Mouse (Mus musculus): ENCODE measurements at regions not wholly inside any gene's neighbourhood (a gene's known extent, or its start where the extent isn't known, plus 50 kb on each side); places are given as distances from the start of the nearest gene placed in this dataset.

DNA sequence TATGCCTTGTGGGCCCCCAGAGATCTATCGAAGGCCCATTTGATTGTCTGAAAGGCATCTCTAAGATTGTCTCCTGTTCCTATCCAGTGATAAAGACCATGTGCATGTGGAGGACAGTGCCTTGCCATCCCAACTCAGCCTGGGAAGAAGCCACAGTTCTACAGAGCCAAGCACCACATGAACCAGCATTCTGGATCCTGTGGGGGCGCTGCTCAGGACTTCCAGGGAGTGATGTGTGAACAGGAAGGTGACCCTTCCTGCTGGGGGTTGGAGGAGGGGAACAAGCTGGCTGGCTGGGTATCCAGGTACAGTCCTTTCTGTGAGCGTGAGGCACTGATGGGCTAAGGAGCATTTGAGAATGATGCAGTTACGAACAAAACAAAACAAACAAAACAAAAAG, 163.8 kb downstream of the Gm26897 start:
- DNase-seq (ENCODE audit: low spot score): no peak

DNA sequence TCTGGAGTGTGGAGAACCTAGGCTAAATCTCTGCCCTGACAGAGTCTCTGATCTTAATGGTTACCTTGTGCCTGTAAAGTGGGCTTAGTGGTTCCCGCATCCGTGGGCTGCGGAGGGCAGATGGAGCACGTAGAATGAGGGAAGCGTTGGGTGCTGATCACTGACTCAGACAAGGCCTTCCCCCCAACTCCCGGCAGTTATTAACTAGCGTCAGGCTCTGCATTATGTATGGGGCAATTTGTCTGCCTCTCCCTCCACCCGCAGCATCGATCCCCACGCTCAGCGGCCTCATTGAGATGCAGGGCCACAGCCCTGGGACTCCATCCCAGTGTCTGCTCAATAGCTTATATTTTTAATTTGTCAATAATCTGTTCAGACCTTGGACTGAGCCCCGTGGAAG, 164.8 kb downstream of the Gm26897 start:
- DNase-seq (ENCODE audit: low spot score): no peak

DNA sequence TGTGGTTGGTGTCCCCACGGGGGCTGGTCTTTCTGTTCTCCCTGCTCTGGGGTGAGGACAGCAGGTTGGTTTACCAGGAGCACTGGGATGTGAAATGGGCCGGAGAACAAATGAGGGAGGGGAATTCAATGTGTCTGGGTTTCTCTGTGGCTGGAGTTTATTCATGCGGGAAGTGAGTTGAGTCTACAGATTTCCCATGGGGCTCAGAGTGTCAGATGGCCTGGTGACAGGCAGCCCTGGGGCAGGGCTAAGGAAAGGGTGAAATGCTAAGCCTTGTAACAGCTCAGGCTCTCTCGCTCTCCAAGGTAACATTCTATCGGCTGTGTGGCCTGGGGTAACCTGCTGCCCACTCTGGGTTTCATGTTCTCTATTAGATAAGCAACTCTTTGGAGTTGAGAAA, 167.5 kb downstream of the Gm26897 start:
- DNase-seq (ENCODE audit: low spot score): no peak

DNA sequence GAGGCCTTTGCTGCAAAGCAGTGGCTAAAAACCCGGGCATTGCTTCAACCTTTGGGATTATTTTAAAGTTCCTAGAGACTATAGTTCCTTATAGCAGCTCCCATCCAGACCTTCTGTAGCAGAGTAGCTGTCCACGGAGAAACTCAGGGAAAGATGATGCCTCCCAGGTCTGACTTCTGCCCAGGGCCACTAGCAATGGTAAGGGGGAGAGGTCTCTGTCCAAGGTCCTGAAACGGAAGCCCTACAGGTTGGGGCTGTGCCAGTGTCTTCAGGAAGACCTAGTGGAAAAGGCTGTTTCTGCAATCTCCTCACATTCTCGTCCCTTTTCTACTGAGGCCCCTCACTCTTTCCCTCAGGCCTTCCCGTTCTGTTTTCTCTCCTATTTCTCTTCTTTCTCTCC, 168.0 kb downstream of the Gm26897 start:
- peak; percentile 27 for DNase-seq (ENCODE audit: low spot score)

DNA sequence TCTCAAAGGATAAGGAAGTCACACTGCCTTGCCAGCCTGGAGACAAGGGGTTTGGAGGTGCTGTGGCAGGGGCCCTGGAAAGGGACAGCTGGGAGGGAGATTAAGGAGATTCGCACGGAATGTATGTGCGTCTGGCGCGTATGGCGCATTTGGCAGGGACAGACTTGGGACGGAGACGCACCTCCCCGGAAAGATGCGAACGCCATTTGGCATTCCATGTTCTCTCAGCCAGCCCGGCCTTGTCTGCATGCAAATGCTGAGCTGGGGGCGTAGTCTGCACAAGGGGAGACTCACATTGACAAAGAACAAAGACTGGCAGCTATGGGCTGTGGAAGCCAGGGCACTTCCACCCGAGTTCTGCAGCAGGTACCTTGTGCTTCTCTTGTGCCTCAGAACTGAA, 174.4 kb downstream of the Gm26897 start:
- no peak for DNase-seq (ENCODE audit: low spot score)

DNA sequence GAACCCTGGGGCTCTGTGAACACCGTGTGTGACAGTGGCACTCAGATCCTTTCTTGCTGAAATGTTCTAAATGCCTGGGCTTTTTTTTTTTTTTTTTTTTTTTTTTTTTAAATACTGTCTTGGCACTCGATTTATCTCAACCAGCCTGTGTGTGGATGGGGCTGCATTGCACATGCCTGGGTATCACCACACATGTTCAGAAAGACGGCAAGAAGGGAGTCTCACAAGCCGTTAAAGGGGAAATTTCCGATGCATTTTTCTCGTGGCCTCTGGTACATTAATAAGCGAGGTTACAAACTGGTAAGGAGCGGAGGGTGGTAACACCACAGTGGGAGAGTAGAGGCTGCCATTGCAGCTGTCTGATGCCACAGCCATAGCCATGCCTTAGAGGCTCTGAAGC, 176.8 kb downstream of the Gm26897 start:
- no peak for DNase-seq (ENCODE audit: low spot score)

DNA sequence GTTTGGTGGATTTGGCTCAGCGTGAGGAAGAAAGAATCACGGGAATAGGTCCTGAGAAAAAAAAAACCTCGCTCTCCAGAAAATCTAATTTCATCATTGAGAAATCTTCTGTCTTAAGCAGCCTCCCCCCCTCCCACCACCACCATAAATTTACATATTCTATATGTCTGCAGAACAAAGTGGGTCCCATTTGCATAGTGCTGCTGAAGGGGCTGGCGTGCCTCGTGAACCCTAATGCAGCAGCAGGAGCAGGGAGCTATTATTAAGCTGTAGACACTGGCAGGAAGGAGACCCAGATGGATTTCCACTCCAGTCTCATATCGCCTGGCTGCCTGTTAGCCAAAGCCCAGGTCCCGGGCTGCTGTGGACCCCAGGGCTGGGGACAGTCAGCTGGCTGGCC, 179.6 kb downstream of the Gm26897 start:
- no peak for DNase-seq (ENCODE audit: low spot score)

DNA sequence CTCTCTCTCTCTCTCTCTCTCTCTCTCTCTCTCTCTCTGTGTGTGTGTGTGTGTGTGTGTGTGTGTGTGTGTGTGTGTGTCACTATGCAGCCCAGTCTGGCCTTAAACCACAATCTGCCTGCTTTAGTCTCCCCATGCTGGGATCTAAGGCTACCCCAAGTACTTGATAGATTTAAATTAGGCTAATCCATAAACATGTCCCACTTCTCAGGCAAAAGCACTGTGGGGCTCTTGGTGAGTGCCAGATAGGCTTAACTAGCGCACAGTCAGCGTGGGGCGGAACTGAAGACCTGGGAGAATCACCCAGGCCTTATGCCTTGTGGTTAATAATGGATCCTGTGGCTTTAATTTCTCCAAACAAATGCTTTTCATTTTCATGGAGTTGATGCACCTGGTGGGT, 180.6 kb downstream of the Gm26897 start:
- DNase-seq (ENCODE audit: low spot score): no peak

DNA sequence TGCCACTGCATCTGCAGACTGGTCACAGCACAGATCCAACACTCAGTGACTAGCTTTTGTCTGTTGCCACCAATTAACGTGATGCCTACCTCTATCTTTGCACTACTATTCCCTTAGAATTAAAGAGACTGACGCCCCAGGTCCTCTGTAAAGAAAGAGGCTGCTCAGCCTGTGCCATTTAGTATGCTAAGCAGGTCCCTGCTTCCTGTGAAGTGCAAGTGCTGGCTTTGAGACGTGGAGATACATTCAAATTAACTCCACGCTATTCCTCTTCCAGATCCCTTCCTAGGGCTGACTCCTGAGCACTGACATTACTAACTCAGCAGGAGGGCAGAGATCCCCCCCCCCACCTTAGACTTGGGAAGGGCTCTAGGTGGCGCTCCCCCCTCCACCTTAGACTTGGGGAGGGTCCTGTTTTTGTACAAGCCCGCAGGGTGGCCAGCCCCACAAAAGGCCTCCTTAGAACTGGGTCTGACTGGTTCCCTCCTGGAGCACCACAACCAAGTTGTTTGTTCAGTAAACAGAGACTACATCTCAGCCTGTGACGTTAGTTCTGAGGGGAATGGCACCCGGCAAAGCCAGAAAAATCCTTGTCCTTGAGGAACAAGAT, 184.0 kb downstream of the Gm26897 start:
- DNase-seq (ENCODE audit: low spot score): no peak

DNA sequence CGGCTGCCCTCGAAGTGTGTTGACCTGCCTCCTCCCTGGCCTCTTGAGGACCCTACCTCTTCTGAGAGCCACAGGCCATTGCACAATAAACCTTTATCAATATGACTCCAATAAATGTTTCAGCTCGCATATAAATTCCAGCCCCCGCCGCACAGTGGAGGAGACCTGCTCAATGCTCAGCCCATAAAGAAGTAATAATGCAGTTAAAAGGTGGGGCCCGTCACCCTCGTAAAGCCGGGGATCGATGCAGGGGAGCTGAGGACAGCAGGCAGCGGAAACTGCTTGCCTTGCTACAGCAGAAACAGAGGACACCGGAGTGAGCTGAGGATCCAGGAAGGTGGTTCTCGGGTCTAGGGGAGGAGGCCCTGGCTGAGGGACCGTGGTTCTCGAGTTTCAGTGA, 185.2 kb downstream of the Gm26897 start:
- no peak for DNase-seq (ENCODE audit: low spot score)

DNA sequence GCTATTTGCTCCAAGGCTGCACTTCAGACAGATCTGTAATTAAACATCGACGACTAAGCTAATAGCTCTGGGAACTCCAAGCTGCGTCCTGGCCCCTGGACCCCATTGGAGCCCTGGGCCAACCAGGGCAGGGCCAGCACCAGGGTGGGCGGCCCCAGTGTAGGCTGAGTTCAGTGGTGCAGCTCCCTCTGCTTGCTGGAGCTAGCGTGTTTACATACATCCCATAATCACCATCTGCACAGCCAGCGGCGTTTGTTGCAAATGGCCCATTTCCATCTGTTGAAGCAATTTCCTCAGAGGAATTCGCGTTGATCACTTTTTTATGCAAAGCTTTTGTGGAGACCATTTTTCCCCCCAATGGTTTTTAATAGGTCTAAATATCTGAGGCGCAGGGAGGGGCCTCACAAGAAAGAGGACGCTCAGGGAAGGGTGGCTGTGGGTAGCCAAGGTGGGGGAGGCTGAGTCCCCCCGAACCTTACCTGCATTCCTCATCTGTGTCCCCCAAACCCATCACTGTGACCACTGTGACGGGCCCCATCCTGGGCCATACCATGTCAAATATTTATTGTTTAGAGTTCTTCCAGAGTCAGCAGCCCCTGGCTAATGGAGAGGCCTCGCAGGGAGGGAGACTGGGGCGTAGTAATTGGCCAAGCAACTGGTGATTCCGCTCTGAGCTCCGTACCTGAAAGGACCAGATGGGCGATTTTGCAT, 189.4 kb downstream of the Gm26897 start:
- no peak for DNase-seq (ENCODE audit: low spot score)

DNA sequence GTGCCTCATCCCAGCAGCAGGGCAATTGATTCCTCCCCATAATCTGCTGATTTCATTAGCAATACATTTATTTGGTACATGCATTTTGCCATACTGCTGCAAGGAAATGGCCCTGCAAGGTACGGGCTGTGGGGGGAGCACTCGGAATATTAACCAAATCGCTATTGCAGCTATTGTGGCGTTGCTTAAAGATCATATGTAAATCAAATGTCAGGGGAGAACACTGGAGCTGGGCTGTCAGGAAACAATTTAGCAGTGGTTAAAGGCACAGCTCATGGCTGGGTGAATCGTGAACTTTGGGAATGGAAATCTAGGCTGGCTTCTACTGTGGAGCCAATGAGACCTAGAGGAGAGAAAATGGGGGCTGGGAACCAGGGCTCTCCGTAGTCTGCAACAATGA, 192.0 kb downstream of the Gm26897 start:
- DNase-seq (ENCODE audit: low spot score): no peak

DNA sequence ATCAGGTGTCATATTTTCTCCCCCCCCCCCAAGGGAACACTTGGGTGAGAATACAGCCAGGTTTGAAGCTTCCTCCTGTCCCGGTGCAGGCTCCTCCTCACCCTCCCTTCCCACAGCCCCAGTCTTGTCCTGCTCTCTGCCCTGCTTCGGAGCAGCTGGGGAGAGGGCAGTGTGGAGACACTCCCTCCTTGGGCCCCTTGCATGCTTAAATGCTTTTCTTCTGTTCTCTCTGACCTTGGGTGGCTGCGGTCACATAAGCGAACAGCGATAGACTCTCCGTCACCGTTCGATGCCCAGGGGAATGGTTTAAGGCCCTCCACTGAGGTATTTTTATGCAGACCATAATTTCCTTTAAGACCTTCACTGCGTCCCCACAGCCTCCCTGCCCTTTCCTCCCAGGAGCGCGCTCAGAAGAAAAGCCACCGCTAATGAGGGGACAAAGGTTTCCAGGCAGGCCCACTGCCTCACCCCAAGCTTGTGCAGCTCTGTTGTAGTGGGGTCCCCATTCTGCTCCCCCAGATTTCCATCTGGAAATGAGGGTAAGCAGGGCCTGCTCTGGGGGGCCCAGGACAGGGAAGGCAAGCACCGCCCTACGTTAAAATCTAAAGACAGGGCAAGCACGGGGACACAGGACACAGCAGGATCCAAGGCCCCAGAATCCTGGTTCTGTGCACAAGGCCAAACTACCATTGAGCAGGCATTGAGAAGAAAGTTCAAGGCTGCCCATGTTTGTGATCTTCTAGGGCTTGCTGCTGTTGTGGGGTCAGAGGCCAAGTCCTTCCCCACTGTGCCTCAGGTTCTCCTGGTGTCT, 195.7 kb downstream of the Gm26897 start:
- no peak for DNase-seq (ENCODE audit: low spot score)

DNA sequence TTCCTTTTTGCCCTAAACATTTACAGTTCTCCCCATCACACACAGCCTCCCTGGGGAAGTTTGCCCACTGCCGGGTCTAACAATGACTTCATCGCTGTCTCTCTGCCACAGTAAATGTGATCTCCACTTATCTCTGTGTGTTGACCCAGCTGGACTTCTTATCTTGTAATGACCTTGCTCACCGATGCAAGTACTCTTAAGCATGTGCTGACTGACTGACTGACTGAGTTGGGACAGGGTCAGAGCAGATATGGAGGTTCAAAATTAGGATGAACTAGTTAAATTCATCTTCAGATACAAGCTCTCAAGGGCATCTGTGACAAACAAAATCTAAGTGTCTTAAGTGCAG, 196.2 kb downstream of the Gm26897 start:
- no peak for DNase-seq (ENCODE audit: low spot score)

DNA sequence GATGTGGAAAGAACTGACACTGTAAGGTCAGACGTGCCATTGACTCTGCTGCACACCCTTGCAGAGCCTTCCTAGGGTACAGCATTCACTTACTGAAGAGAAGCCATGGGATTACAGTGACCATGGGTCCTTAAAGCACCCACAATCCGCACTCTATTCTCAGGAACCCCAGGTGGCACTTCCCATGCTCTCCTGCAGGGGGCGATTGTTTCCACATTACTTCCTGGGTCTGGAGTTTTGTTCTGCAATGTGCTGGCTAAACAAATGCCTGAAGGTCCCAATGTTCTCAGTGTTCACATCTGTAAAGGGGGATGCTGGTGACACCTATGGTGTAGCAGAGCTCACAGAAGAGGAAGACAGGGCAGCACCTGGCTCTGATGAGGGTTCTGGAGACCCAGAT, 198.0 kb downstream of the Gm26897 start:
- no peak for DNase-seq (ENCODE audit: low spot score)

DNA sequence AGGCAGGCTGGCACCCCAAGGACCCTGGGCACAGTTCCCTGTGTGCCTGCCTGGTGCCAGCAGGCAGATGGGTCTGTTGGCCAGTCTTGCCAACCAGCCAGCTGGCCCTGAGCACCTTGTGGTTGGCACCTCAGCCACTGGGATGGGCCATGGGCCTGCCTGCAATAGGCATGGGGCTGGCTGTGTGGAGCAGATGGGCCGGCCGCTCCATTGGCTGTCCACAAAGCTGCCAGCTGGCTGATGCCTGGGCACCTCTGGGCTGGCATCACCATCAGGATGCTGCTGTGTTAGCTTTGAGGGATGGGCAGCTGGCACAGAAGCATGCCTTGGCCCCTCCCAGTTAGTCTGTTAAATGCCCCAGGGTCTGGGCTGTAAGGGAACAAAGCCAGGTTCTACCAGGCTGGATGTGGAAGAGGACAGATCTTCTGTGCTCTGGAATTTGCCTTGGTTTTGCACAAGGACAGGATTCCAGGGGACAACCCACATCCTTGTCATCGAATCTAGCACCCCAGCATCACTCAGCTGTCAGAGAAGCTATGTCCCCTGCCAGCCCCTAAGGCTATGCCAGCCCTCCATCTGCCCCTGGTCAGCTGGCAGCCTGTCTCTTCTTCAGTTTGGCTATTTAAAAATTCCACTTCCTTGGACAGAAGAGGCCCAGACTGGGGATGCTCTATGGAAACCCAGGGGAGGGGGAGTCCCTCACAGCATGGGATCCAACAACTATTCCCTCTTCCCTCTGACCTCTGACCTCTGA, 201.8 kb downstream of the Gm26897 start:
- DNase-seq (ENCODE audit: low spot score): no peak

DNA sequence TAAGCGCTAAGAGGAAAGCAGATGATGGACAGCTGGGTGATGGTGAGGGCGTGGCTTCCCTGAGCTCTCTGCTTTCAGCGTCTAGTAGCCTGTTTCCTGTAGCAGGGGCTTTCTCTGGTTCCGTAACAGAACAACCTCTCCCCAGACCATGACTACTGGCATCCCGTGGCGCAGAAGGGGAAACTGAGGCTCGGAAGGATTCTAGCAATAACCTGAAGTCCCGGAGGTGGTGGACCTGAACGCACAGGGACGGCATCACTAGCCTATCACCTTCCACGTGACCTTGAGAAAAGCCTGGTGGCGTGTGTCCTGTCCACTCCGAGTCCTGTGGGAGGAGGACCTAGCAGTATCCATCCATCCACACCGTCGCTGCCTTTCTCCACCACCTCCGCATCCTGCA, 208.1 kb downstream of the Gm26897 start:
- DNase-seq (ENCODE audit: low spot score): no peak

DNA sequence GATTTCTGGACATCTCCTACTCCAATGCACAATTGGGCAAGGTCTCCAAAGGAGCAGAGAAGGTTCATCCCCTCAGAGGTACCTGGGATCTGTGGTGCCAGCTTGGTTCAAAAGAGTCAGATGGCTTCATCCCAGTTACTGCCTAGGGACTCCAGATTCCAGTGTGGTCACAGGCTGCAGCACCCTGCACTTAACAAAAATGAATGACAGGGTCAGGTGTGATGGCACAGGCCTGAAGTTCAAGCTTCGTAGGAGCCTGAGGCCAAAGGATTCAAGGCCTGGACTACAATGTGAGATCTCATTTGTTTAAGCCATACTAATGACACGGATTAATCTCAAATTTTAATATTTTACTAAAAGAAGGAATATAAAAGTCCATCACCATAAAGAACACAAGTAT, 209.1 kb downstream of the Gm26897 start:
- no peak for DNase-seq (ENCODE audit: low spot score)

DNA sequence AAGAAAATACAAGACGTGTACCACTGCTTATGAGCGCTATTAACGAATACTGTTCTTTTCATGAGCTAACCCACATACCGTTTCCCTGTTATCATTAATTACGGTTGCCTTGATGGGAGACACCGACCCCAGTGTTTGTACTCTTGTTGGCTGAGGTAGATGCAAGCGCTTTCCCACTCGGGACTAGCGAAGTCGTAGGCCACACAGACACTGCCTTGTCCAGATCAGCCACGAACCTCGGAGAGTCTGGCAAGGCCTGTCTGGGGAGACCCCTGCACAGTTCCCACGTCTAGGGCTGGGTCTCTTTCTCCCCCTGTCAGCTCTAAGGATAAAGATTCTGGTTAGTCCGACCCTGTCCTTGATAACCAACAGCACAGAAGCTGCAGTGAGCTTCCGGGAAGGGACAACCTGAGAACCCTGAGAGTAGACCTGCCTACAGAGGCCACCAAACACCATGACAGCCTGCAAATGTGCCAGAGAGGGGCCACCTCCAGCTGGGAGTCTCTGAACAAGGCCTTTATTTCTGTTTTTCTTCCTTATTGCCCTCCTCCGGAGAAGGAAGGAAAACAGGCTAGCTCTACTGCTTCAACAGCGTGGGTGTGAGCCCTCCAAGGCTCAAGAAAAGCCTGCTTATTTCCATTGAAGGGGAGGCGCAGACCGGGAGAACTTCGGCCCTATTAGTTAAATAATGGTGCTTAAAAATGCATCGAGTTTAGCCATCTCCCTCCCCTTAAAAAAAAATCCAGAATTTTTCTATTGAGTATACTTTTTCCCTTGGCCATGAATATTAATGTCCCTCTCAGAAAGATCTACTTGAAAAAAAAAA, 209.8 kb downstream of the Gm26897 start:
- no peak for DNase-seq (ENCODE audit: low spot score)

DNA sequence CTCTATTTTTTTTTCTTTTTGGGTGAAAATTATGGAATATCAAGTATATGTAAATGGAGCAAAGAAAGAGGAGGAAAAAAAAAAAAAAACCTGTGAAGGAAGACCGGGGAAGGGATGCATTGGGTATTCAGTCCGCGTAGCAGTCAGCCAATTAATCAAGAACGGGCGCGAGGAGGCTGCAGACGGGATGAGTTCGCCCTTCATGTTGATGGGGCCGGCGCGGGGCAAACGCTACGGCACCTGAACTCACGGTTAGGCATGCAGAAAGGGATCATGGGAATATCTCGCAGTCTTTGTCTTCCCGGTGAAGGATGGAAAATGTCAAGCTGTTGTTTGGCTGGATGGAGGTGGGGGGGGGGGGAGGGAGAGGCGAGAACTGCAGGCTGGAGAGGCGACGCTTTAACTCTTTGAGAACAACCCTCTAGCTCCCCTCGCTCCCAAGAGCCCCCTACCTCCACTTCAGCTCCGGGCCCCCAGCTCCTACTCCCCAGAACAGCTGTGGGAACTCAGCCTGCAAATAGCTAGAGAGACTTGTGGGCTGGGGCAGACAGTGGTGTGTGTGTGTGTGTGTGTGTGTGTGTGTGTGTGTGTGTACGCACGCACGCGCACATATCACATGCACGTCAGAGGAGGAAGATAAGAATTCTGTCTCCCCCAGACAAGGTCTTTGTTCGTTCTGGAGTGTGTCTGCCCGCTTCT, 210.7 kb downstream of the Gm26897 start:
- DNase-seq (ENCODE audit: low spot score): no peak

DNA sequence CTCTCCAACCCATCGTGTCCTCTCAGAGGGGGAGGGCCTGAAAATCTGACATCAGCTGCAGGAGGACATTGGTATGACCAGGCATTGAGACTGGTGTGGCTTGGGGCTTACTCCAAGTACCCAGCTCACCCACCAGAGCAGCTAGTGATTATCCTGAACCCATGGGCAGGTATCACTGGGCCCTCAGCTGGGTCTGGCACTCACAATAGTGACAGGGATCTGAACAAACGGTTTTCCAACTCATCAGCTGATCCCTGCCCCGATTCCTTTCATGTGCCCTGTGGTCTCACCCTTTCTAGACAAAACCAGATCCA, 211.2 kb downstream of the Gm26897 start:
- DNase-seq (ENCODE audit: low spot score): no peak
